Mouse (Mus musculus) midbrain, embryonic 16.5 days (tissue): Measurements from ENCODE around the gene Bcar3. TPM values are rescaled to one million over a fixed set of nuclear protein-coding genes. Genes with fewer than 3 reads are reported as not detected.

Source experiments
- ATAC-seq: fragments of 200-750 bp; cut with Nextera tagmentation; 2 replicates; pipeline ENCODE4 v1.8.0; 2017; ENCODE audit warnings: moderate TSS enrichment
- H3K27ac ChIP-seq: fragments of 300-500 bp; sonication (generic); 2 replicates; pipeline ENCODE4 v1.5.1; 2014; ENCODE audit warnings: mild to moderate bottlenecking, low read length, mixed read lengths
- H3K27me3 ChIP-seq: fragments of 300-500 bp; sonication (generic); 2 replicates; pipeline ENCODE4 v1.6.1; 2014; ENCODE audit warnings: low read depth, low read length, mixed read lengths; ENCODE audit not compliant: control insufficient read depth, insufficient read depth
- H3K36me3 ChIP-seq: fragments of 300-500 bp; sonication (generic); 2 replicates; pipeline ENCODE4 v1.6.1; 2014; ENCODE audit warnings: mild to moderate bottlenecking, low read length, moderate library complexity, mixed read lengths; ENCODE audit not compliant: control insufficient read depth, insufficient read depth
- H3K4me1 ChIP-seq: fragments of 300-500 bp; sonication (generic); 2 replicates; pipeline ENCODE4 v1.6.1; 2014; ENCODE audit warnings: mild to moderate bottlenecking, low read length, mixed read lengths; ENCODE audit not compliant: control insufficient read depth, insufficient read depth
- H3K4me2 ChIP-seq: fragments of 300-500 bp; sonication (generic); 2 replicates; pipeline ENCODE4 v1.6.1; 2014; ENCODE audit warnings: mild to moderate bottlenecking, low read length, mixed read lengths
- H3K4me3 ChIP-seq: fragments of 300-500 bp; sonication (generic); 2 replicates; pipeline ENCODE4 v1.5.1; 2014; ENCODE audit warnings: low read depth, mild to moderate bottlenecking, low read length, moderate library complexity, mixed read lengths
- H3K9ac ChIP-seq: fragments of 300-500 bp; sonication (generic); 2 replicates; pipeline ENCODE4 v1.6.1; 2014; ENCODE audit warnings: low read depth, low read length, mixed read lengths
- H3K9me3 ChIP-seq: fragments of 300-500 bp; sonication (generic); replicated peaks from 2 replicates; pipeline ENCODE4 v1.6.1; 2014; ENCODE audit warnings: mild to moderate bottlenecking, low read length, mixed read lengths; ENCODE audit not compliant: control insufficient read depth, poor library complexity, severe bottlenecking
- WGBS: fragments of 180-500 bp; shearing (Covaris S2); extraction: QIAGEN DNeasy Blood & Tissue Kit; methylation state at CpG from one replicate; pipeline ENCODE4 v1.1.7; 2014; 5-methylcytosine and 5-hydroxymethylcytosine counted together
- polyA plus RNA-seq: library from polyadenylated mRNA; unstranded; fragments of >200 nt; fragmentation: Nextera tagmentation; extraction: Ambion mirVana; gene quantifications from 2 replicates; pipeline ENCODE4 v1.2.1, GENCODE M21; 2015

The Bcar3 gene
- polyA plus RNA-seq, 1 experiment from 2014 or later = 7.6 TPM

DNA sequence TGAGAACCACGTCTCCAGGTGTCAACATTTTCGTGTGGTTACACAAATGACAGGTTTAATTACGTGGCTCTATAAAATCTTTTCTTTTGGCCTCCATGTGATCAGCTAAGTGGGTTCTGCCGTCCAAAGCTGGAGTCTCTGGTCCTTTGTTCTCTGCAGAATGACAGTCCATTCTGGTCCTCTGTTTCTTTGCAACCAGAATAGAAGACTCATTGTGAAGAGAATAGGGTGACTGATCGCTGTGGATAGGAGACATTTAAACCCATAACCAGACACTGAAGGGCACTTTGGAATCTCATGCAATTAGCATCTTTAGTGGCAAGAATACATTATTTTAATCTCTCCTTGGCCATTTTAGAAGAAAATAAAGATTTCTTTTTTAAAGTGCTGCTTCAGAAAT, 187.1 kb downstream of the Bcar3 start:
- WGBS = 24% methylated on average over 5 of the region's 5 CpGs
- no peaks in the 10 kb centered on the region for H3K36me3 ChIP-seq
- H3K4me1 ChIP-seq = peaks cover 64% of the 10 kb centered on the region
- H3K27ac ChIP-seq = no peak overlapping the region
- ATAC-seq = no peak
- no peak overlapping the region for H3K4me2 ChIP-seq
- no peaks in the 10 kb centered on the region for H3K9me3 ChIP-seq
- no peak overlapping the region for H3K9ac ChIP-seq
- H3K4me3 ChIP-seq = no peak overlapping the region
- no peaks in the 10 kb centered on the region for H3K27me3 ChIP-seq

DNA sequence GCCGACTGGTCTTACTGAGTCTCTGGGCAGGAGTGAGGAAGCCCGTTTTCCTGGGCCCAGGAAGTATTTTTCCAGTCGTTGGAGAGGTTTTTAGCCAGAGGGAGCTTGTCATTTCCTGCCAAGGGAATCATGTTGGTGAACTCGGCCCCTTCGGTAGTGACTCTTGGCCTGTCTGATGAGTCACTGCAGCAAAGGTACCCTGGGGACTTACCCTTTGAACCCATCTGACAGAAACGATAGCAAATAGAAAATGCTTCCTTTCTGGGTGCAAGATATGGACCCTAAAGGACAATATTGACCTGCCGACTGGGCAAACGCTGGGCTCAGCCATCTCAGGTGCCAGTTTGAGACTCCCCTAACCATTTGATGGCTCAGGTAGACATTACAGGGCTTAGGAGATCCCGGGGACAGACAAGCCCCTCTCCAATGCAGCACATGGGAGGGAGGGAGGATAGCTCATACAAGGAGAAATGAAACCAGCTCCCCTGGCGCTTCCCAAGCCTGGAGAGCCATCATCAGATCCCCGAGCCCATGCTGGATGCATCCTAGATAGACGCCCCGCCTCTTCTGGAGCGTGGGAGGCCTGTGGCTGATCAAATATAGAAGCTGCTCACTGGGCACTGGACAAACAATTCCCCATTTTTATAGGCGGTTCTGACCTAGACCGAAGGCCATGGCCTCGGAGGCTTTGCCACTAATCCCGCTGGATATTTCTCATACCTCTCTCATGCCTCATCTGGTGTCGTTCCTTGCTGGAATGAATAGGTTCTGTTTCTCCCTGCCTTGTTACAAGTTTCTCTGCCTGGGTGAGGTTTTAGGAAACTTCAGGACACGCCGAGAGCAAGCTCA, 188.2 kb downstream of the Bcar3 start:
- Histone ChIP-seq H3K9ac (no peak overlapping the region), H3K4me2 (no peak overlapping the region), H3K9me3 (no peaks in the 10 kb centered on the region), H3K4me3 (no peak overlapping the region), H3K27me3 (no peaks in the 10 kb centered on the region), H3K36me3 (no peaks in the 10 kb centered on the region), H3K4me1 (peaks cover 52% of the 10 kb centered on the region), H3K27ac (no peak overlapping the region)
- 72% methylated on average over 21 of the region's 21 CpGs for WGBS
- no peak for ATAC-seq

- ATAC-seq = peak; percentile 52
- 18% methylated on average over 14 of the region's 14 CpGs for WGBS
- Histone ChIP-seq H3K9ac (peak overlapping the region; percentile 22; the same call in 1 of the 2 replicates), H3K4me2 (peak overlapping the region; percentile 16), H3K4me3 (no peak overlapping the region), H3K36me3 (no peaks in the 10 kb centered on the region), H3K4me1 (peaks cover 42% of the 10 kb centered on the region), H3K27ac (peak overlapping the region; percentile 31; the same call in 1 of the 2 replicates), H3K27me3 (no peaks in the 10 kb centered on the region), H3K9me3 (no peaks in the 10 kb centered on the region)
Observed at GRCm38 (mm10) chr3:122483066-122483782, 189.3 kb downstream of the Bcar3 start.

DNA sequence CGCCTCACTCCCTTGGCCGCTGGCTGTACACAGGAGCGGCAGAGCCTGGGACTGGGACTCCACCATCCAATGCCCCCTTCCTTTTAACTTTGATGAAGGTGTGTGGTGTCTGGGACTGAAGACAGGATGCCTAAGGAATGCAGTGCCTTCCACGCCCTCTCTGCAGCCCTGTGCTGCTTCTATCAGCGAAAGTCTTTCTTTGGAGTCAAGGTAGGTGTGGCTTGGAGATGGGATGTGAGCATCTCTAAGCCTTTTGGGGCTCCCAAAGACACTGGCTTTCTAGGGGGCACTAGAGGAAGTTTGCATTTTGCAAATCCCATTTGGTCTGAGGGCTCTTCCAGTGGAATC, 189.8 kb downstream of the Bcar3 start:
- Histone ChIP-seq H3K4me1 (peaks cover 38% of the 10 kb centered on the region), H3K4me3 (no peak overlapping the region), H3K27ac (peak overlapping the region; percentile 4; the same call in 1 of the 2 replicates), H3K9ac (peak overlapping the region; percentile 22; the same call in 1 of the 2 replicates), H3K9me3 (no peaks in the 10 kb centered on the region), H3K27me3 (no peaks in the 10 kb centered on the region), H3K4me2 (peak overlapping the region; percentile 16), H3K36me3 (no peaks in the 10 kb centered on the region)
- 29% methylated on average over 5 of the region's 5 CpGs for WGBS
- no peak; the same call in 1 of the 2 replicates for ATAC-seq

DNA sequence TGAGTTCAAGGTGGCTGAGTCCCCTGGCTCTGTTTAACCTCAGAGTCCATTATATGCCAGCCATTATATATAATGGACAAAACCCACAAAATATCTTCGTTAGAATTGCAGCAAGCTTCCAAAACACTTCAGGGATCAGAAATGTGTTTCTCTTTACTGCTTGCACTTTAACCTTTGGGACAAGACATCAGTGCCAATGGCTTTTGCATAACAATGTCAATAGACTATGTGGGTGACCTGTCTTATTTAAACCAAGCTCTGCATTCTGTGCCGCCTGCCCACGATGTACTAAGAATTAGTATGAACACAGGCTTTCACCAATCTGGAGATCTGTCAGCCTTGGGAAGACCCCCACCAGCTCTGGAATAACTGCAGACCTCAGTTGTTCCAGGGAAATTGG, 190.4 kb downstream of the Bcar3 start:
- ATAC-seq = no peak
- H3K9ac ChIP-seq = no peak overlapping the region
- H3K9me3 ChIP-seq = no peaks in the 10 kb centered on the region
- 47% methylated on average over 3 of the region's 3 CpGs for WGBS
- no peak overlapping the region for H3K27ac ChIP-seq
- no peak overlapping the region for H3K4me3 ChIP-seq
- peaks cover 38% of the 10 kb centered on the region for H3K4me1 ChIP-seq
- H3K27me3 ChIP-seq = no peaks in the 10 kb centered on the region
- H3K36me3 ChIP-seq = no peaks in the 10 kb centered on the region
- H3K4me2 ChIP-seq = no peak overlapping the region; the same call in 1 of the 2 replicates

- WGBS = 79% methylated on average over 4 of the region's 4 CpGs
- peaks cover 28% of the 10 kb centered on the region for H3K4me1 ChIP-seq
Observed at GRCm38 (mm10) chr3:122485699-122486098, 191.8 kb downstream of the Bcar3 start.

GRCm38 (mm10) chr3:122486193-122486592, 192.3 kb downstream of the Bcar3 start:
- Histone ChIP-seq H3K9me3 (no peaks in the 10 kb centered on the region), H3K36me3 (no peaks in the 10 kb centered on the region), H3K27me3 (no peaks in the 10 kb centered on the region), H3K4me2 (no peak overlapping the region), H3K4me3 (no peak overlapping the region), H3K4me1 (peaks cover 23% of the 10 kb centered on the region), H3K9ac (no peak overlapping the region), H3K27ac (no peak overlapping the region; the same call in 1 of the 2 replicates)
- no peak for ATAC-seq
- WGBS = 93% methylated on average over 4 of the region's 4 CpGs

More at GRCm38 (mm10) chr3:122485699-122486098, 191.8 kb downstream of the Bcar3 start:
- no peak overlapping the region for H3K9ac ChIP-seq
- H3K27me3 ChIP-seq = no peaks in the 10 kb centered on the region
- no peaks in the 10 kb centered on the region for H3K36me3 ChIP-seq
- no peak overlapping the region for H3K4me3 ChIP-seq
- no peak for ATAC-seq
- H3K4me2 ChIP-seq = no peak overlapping the region
- no peaks in the 10 kb centered on the region for H3K9me3 ChIP-seq
- no peak overlapping the region; the same call in 1 of the 2 replicates for H3K27ac ChIP-seq

- H3K4me2 ChIP-seq = no peak overlapping the region
- no peaks in the 10 kb centered on the region for H3K27me3 ChIP-seq
- ATAC-seq = no peak
- no peaks in the 10 kb centered on the region for H3K9me3 ChIP-seq
- WGBS = 44% methylated on average over 1 of the region's 1 CpGs
- no peak overlapping the region for H3K27ac ChIP-seq
- H3K9ac ChIP-seq = no peak overlapping the region
- peaks cover 19% of the 10 kb centered on the region for H3K4me1 ChIP-seq
- no peak overlapping the region for H3K4me3 ChIP-seq
- H3K36me3 ChIP-seq = no peaks in the 10 kb centered on the region
Observed at GRCm38 (mm10) chr3:122488051-122488754, 194.3 kb downstream of the Bcar3 start.
